Mouse (Mus musculus) liver, embryonic 14.5 days (tissue): Measurements from ENCODE around the gene Rcbtb1.
A peak's percentile ranks its signal among the peaks of the same experiment; 100 is the strongest.

Experiments
- CTCF ChIP-seq: IDR thresholded peaks from 2 replicates; pipeline ENCODE4 v1.5.1; 2016; ENCODE audit warnings: antibody characterized with exemption, low read depth, control low read depth
- EP300 ChIP-seq: IDR thresholded peaks from 2 replicates; pipeline ENCODE4 v1.6.1; 2016; ENCODE audit warnings: antibody characterized with exemption, low read depth

- no peak for TF ChIP-seq EP300
- peak; percentile 28; the same call in 1 of the 2 replicates for TF ChIP-seq CTCF
Observed at GRCm38 (mm10) chr14:59155589-59155988, 45.4 kb upstream of the Rcbtb1 start.
